Mouse (Mus musculus) liver, embryonic 12.5 days (tissue): ENCODE results near the gene Unc13a. TPM values are rescaled to one million over a fixed set of nuclear protein-coding genes. Genes with fewer than 3 reads are reported as not detected.
"Not testable (repeated sequence)": the region's sequence is repeated elsewhere in the genome, so short reads cannot be mapped to it uniquely, and the experiment has no call there.

ENCODE experiments used
- ATAC-seq: fragments of 200-750 bp; cut with Nextera tagmentation; 2 replicates; pipeline ENCODE4 v1.8.0; 2017; ENCODE audit warnings: moderate number of reproducible peaks, mild to moderate bottlenecking, moderate library complexity
- H3K27ac ChIP-seq: fragments of 300-500 bp; sonication (generic); 2 replicates; pipeline ENCODE4 v1.5.1; 2016; ENCODE audit warnings: mild to moderate bottlenecking
- H3K27me3 ChIP-seq: fragments of 300-500 bp; sonication (generic); replicated peaks from 2 replicates; pipeline ENCODE4 v1.6.1; 2016; ENCODE audit warnings: mild to moderate bottlenecking, moderate library complexity
- H3K36me3 ChIP-seq: fragments of 300-500 bp; sonication (generic); 2 replicates; pipeline ENCODE4 v1.6.1; 2016; ENCODE audit warnings: mild to moderate bottlenecking, moderate library complexity
- H3K4me1 ChIP-seq: fragments of 300-500 bp; sonication (generic); 2 replicates; pipeline ENCODE4 v1.6.1; 2016
- H3K4me2 ChIP-seq: fragments of 300-500 bp; sonication (generic); 2 replicates; pipeline ENCODE4 v1.6.1; 2016; ENCODE audit warnings: mild to moderate bottlenecking, moderate library complexity
- H3K4me3 ChIP-seq: fragments of 300-500 bp; sonication (generic); 2 replicates; pipeline ENCODE4 v1.5.1; 2016; ENCODE audit warnings: mild to moderate bottlenecking, moderate library complexity
- H3K9ac ChIP-seq: fragments of 300-500 bp; sonication (generic); 2 replicates; pipeline ENCODE4 v1.6.1; 2016; ENCODE audit warnings: mild to moderate bottlenecking, moderate library complexity
- H3K9me3 ChIP-seq: fragments of 300-500 bp; sonication (generic); replicated peaks from 2 replicates; pipeline ENCODE4 v1.6.1; 2016; ENCODE audit warnings: mild to moderate bottlenecking, moderate library complexity
- WGBS: fragments of 180-500 bp; shearing (Covaris S2); methylation state at CpG from one replicate; pipeline ENCODE4 v1.1.7; 2016; ENCODE audit not compliant: insufficient replicate concordance; 5-methylcytosine and 5-hydroxymethylcytosine counted together
- polyA plus RNA-seq: library from polyadenylated mRNA; unstranded; fragments of >200 nt; fragmentation: Nextera tagmentation; extraction: Ambion mirVana; gene quantifications from 2 replicates; pipeline ENCODE4 v1.2.1, GENCODE M21; 2016

Unc13a gene
- polyA plus RNA-seq, 1 experiment from 2014 or later: 0.31 TPM

DNA sequence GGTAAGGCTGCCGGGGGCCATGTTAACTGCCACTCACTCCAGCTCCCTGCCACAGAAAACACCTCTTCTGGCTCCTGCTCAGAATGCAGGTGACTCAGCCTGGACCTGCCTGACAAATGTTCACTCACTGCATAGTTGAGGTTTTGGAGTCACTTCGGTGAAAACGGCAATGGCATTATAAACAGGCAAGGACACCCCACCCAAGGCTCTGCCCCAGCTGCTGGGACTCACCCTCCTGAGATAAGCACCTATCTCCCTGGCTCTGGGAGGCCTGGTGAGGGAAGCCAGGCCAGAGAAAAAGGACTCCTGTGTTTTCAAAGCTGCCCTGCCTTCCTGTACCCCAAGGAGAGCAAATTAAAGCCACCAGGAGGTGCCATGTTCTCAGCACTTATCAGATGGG lies 31.4 kb upstream of the Unc13a start:
- H3K9ac ChIP-seq: peak overlapping the region; percentile 65
- H3K27me3 ChIP-seq: peaks cover 85% of the 10 kb centered on the region

DNA sequence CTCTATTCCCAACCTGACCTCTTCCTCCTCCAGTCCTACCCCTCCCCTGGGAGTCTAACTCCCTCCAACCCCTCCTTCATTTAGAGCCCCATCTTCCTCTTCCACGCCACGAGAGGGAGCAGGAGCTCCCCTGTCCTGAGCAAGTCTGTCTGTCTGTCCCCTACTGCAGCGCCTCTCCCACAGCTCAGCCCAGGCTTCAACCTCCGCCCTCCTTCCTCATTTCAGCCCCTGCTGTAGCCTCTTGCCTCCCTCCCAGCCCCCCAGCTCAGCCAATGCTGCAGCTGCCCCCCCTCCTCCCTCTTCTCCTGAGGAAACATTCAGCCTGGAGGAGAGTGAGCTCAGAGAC lies 30.5 kb upstream of the Unc13a start:
- H3K4me1 ChIP-seq: peaks cover 46% of the 10 kb centered on the region
- H3K9ac ChIP-seq: peak overlapping the region; percentile 65
- peak; percentile 28; the same call in 1 of the 2 replicates for ATAC-seq

More for the DNA sequence above, 31.4 kb upstream of the Unc13a start:
- peak; percentile 96 for ATAC-seq
- H3K4me1 ChIP-seq: peaks cover 46% of the 10 kb centered on the region
- H3K27ac ChIP-seq: peak overlapping the region; percentile 86
- H3K36me3 ChIP-seq: no peaks in the 10 kb centered on the region
- peak overlapping the region; percentile 54 for H3K4me3 ChIP-seq
- H3K9me3 ChIP-seq: no peaks in the 10 kb centered on the region
- peak overlapping the region; percentile 75 for H3K4me2 ChIP-seq
- WGBS: 29% methylated on average over 3 of the region's 3 CpGs

GRCm38 (mm10) chr8:71701414-71702086 lies 30.0 kb upstream of the Unc13a start, which contains the start of gene B3gnt3:
B3gnt3 (minus strand) TSS chr8:71701789.
- H3K4me3 ChIP-seq: peak within 1 kb of the TSS; percentile 54

More for the DNA sequence above, 30.5 kb upstream of the Unc13a start:
- H3K27me3 ChIP-seq: peaks cover 86% of the 10 kb centered on the region
- peak overlapping the region; percentile 54 for H3K4me3 ChIP-seq
- H3K9me3 ChIP-seq: no peaks in the 10 kb centered on the region
- peak overlapping the region; percentile 75 for H3K4me2 ChIP-seq
- H3K27ac ChIP-seq: peak overlapping the region; percentile 86
- 7% methylated on average over 4 of the region's 4 CpGs for WGBS
- no peaks in the 10 kb centered on the region for H3K36me3 ChIP-seq

GRCm38 (mm10) chr8:71700493-71701269 lies 29.1 kb upstream of the Unc13a start:
- H3K9me3 ChIP-seq: no peaks in the 10 kb centered on the region
- peak overlapping the region; percentile 33; the same call in 1 of the 2 replicates for H3K9ac ChIP-seq
- H3K36me3 ChIP-seq: no peaks in the 10 kb centered on the region
- H3K4me3 ChIP-seq: peak overlapping the region; percentile 54
- H3K4me1 ChIP-seq: peaks cover 46% of the 10 kb centered on the region
- no peak overlapping the region for H3K27ac ChIP-seq
- H3K27me3 ChIP-seq: peaks cover 91% of the 10 kb centered on the region
- WGBS: 11% methylated on average over 29 of the region's 29 CpGs
- peak overlapping the region; percentile 75 for H3K4me2 ChIP-seq
- no peak for ATAC-seq

More at GRCm38 (mm10) chr8:71701414-71702086, 30.0 kb upstream of the Unc13a start, which contains the start of gene B3gnt3:
- Histone ChIP-seq H3K27ac (peak within 1 kb of the TSS; percentile 86), H3K4me1 (peaks cover 46% of the 10 kb centered on the region), H3K9me3 (no peaks in the 10 kb centered on the region), H3K36me3 (no peaks in the 10 kb centered on the region), H3K27me3 (peaks cover 86% of the 10 kb centered on the region), H3K9ac (peak within 1 kb of the TSS; percentile 65), H3K4me2 (peak within 1 kb of the TSS; percentile 75)
- 13% methylated on average over 32 of the region's 34 CpGs for WGBS
- no peak for ATAC-seq

GRCm38 (mm10) chr8:71695456-71695855 lies 23.9 kb upstream of the Unc13a start:
- 50% methylated on average over 12 of the region's 12 CpGs for WGBS
- not testable (repeated sequence) for H3K4me3 ChIP-seq, H3K27ac ChIP-seq, H3K36me3 ChIP-seq, ATAC-seq, H3K4me2 ChIP-seq, H3K9ac ChIP-seq, H3K9me3 ChIP-seq
- Histone ChIP-seq H3K4me1 (peaks cover 18% of the 10 kb centered on the region), H3K27me3 (peaks cover 96% of the 10 kb centered on the region)

DNA sequence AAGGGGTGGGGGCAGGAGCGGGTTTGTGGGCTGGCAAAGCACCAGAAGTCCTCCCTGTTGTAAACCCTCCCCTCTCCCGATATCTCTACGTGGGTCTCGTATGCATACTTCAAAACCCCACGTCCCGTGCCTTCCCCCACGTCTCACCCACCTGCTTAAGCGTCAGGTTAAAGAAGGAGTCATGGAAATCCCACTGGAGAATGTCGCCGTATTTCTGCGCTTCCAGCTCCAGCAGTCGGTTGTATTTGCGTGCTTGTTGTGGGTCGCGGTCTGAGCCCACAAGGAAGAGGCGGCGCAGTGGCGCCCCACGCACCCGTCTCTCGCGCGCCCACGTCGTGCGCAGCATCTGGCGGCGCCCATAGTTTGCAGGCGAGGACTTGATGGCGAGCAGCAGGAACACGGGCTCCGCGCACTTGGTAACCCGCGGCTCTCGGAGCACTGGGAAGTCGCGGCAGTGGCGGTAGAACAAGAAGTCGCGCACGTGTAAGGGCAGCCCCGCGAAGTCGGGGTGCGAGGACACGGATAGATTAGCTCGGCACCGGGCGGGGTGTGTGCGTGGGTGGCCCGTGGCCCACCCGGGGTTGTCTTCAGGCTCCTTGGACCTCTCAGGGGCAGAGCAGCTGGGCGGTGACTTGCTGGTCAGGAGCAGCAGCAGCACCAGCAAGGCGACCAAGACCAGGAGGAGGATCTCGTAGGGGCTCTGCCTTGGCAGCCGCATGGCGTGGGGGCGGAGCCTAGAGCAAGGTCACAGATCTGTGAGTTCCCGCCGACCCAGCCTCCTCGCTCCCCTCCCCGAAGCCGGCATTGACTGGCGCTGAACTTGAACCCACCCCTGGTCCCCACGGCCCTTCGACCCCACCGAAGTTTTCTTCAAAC lies 21.8 kb upstream of the Unc13a start:
- no peaks in the 10 kb centered on the region for H3K36me3 ChIP-seq
- H3K4me2 ChIP-seq: peak overlapping the region; percentile 23; the same call in 1 of the 2 replicates
- H3K27me3 ChIP-seq: peaks cover 96% of the 10 kb centered on the region
- H3K27ac ChIP-seq: no peak overlapping the region
- no peak overlapping the region for H3K9ac ChIP-seq
- peaks cover 11% of the 10 kb centered on the region for H3K4me1 ChIP-seq
- no peaks in the 10 kb centered on the region for H3K9me3 ChIP-seq
- no peak for ATAC-seq
- H3K4me3 ChIP-seq: peak overlapping the region; percentile 10
- 10% methylated on average over 68 of the region's 68 CpGs for WGBS

GRCm38 (mm10) chr8:71692509-71692908 lies 21.0 kb upstream of the Unc13a start:
- Histone ChIP-seq H3K27me3 (peaks cover 96% of the 10 kb centered on the region), H3K27ac (no peak overlapping the region), H3K4me1 (peaks cover 11% of the 10 kb centered on the region), H3K9ac (no peak overlapping the region), H3K4me2 (no peak overlapping the region), H3K9me3 (no peaks in the 10 kb centered on the region), H3K36me3 (no peaks in the 10 kb centered on the region), H3K4me3 (no peak overlapping the region)
- 3% methylated on average over 30 of the region's 30 CpGs for WGBS
- no peak for ATAC-seq

- Histone ChIP-seq H3K4me2 (no peak within 1 kb of the TSS), H3K36me3 (peaks cover 4% of the 10 kb centered on the region; the same call in 1 of the 2 replicates), H3K27me3 (peaks cover 100% of the 10 kb centered on the region), H3K27ac (no peak within 1 kb of the TSS), H3K9ac (no peak within 1 kb of the TSS), H3K9me3 (no peaks in the 10 kb centered on the region), H3K4me1 (peaks cover 29% of the 10 kb centered on the region), H3K4me3 (no peak within 1 kb of the TSS)
- ATAC-seq: no peak
- WGBS: 16% methylated on average over 33 of the region's 33 CpGs
Measured at GRCm38 (mm10) chr8:71689028-71689427, 17.5 kb upstream of the Unc13a start, which contains the start of gene Insl3. Insl3 (plus strand) TSS chr8:71689214.

DNA sequence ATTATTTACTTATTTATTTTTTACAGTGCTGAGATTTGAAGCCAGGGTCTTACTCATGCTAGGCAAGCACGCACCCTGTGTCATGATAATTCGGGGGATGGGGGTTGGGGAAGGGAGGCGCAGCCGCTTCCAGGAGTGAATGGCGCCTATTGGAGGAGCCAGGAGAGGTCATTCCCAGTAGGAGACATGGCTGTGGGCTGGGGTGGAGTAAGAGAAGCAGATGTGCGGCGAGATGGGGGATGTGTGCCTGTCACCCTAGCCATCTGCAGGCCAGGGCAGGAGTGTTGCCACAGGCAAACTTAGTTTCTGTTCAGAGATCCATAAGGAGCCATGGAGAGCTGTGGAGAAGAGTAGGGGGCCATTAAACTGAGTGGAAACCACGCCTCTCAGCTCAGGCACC lies 16.1 kb upstream of the Unc13a start:
- WGBS: 26% methylated on average over 8 of the region's 8 CpGs
- no peak overlapping the region for H3K9ac ChIP-seq

GRCm38 (mm10) chr8:71686143-71686734 lies 14.7 kb upstream of the Unc13a start:
- Histone ChIP-seq H3K36me3 (peaks cover 4% of the 10 kb centered on the region; the same call in 1 of the 2 replicates), H3K27me3 (peaks cover 100% of the 10 kb centered on the region), H3K4me2 (peak overlapping the region; percentile 32), H3K27ac (no peak overlapping the region), H3K9ac (no peak overlapping the region), H3K4me1 (peaks cover 18% of the 10 kb centered on the region), H3K4me3 (no peak overlapping the region), H3K9me3 (no peaks in the 10 kb centered on the region)
- ATAC-seq: peak; percentile 47; the same call in 1 of the 2 replicates
- 29% methylated on average over 23 of the region's 23 CpGs for WGBS

More for the DNA sequence above, 16.1 kb upstream of the Unc13a start:
- H3K27me3 ChIP-seq: peaks cover 100% of the 10 kb centered on the region
- H3K4me2 ChIP-seq: no peak overlapping the region
- H3K4me1 ChIP-seq: peaks cover 18% of the 10 kb centered on the region
- no peak overlapping the region for H3K4me3 ChIP-seq
- no peak overlapping the region for H3K27ac ChIP-seq
- no peaks in the 10 kb centered on the region for H3K9me3 ChIP-seq
- no peak for ATAC-seq
- peaks cover 4% of the 10 kb centered on the region; the same call in 1 of the 2 replicates for H3K36me3 ChIP-seq

DNA sequence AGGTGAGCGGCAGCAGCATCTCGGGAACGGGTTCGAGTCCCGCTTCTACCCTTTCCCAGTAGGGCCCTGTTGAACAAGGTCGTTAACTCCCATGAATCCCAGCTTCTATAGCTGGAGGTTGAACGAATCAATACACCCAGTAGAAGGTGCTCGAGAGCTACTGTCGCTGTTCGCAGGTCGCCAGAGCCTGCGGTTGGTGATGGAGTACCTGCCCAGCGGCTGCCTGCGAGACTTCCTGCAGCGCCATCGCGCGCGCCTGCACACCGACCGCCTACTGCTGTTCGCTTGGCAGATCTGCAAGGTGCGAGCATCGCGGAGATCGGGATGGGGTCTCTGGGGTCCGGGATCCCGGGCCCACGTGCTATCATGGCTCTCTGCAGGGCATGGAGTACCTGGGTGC lies 14.0 kb upstream of the Unc13a start:
- no peak for ATAC-seq
- no peaks in the 10 kb centered on the region for H3K9me3 ChIP-seq
- no peak overlapping the region for H3K9ac ChIP-seq
- H3K4me1 ChIP-seq: peaks cover 20% of the 10 kb centered on the region
- peak overlapping the region; percentile 32; the same call in 1 of the 2 replicates for H3K4me2 ChIP-seq
- no peak overlapping the region for H3K27ac ChIP-seq
- H3K27me3 ChIP-seq: peaks cover 100% of the 10 kb centered on the region
- peaks cover 4% of the 10 kb centered on the region; the same call in 1 of the 2 replicates for H3K36me3 ChIP-seq
- no peak overlapping the region for H3K4me3 ChIP-seq
- 49% methylated on average over 29 of the region's 29 CpGs for WGBS
